Mouse (Mus musculus) T-helper 17 cell (primary cell): ENCODE measurements at regions not wholly inside any gene's neighbourhood (a gene's known extent, or its start where the extent isn't known, plus 50 kb on each side); places are given as distances from the start of the nearest gene placed in this dataset.

ENCODE experiments used
- in situ Hi-C, 2 experiments: fragments of 300-600 bp; cut with MboI, MseI; formaldehyde crosslinking; loops; 1 replicate in 1 of 2; 2 replicates in 1 of 2; pipeline ENCODE4 v1.15.1; 2025; ENCODE audit warnings: high pct_unique_total_duplicates in 2 of 2

GRCm38 (mm10) chr19:30427484-30427883 is 122.0 kb downstream of the Dkk1 start:
- in situ Hi-C loops: no loop called here

- in situ Hi-C loops: no loop called here
Observed at GRCm38 (mm10) chr19:30433141-30433540, 116.3 kb downstream of the Dkk1 start.

GRCm38 (mm10) chr19:30435054-30435738 is 114.3 kb downstream of the Dkk1 start:
- in situ Hi-C loops: no loop called here

- in situ Hi-C loops: no loop called here
Observed at GRCm38 (mm10) chr19:30450869-30451542, 98.5 kb downstream of the Dkk1 start.

GRCm38 (mm10) chr19:30451543-30451920 is 97.9 kb downstream of the Dkk1 start:
- in situ Hi-C loops: no loop called here

GRCm38 (mm10) chr19:30452671-30453070 is 96.8 kb downstream of the Dkk1 start:
- in situ Hi-C loops: no loop called here

GRCm38 (mm10) chr19:30483436-30483835 is 66.0 kb downstream of the Dkk1 start:
- in situ Hi-C loops: no loop called here

- in situ Hi-C loops: no loop called here
Observed at GRCm38 (mm10) chr19:30489786-30490185, 59.7 kb downstream of the Dkk1 start.

- in situ Hi-C loops: no loop called here
Observed at GRCm38 (mm10) chr19:30490916-30491315, 58.5 kb downstream of the Dkk1 start.
